Mouse (Mus musculus): ENCODE measurements around the gene Glt8d1. TPM values are rescaled to one million over a fixed set of nuclear protein-coding genes. Genes with fewer than 3 reads are reported as not detected.

Glt8d1 gene
- total RNA-seq (2021) (10 to 100 TPM; 24.6 to 25.1 TPM), polyA plus RNA-seq (2012; rRNA removed) (18.4 and 30.1 TPM in 2 replicates)
- long read RNA-seq, partial matches to known transcripts: 1 of 17 reads
- long read RNA-seq, other reads (novel, unspliced or antisense): 14 of 17 reads

DNA sequence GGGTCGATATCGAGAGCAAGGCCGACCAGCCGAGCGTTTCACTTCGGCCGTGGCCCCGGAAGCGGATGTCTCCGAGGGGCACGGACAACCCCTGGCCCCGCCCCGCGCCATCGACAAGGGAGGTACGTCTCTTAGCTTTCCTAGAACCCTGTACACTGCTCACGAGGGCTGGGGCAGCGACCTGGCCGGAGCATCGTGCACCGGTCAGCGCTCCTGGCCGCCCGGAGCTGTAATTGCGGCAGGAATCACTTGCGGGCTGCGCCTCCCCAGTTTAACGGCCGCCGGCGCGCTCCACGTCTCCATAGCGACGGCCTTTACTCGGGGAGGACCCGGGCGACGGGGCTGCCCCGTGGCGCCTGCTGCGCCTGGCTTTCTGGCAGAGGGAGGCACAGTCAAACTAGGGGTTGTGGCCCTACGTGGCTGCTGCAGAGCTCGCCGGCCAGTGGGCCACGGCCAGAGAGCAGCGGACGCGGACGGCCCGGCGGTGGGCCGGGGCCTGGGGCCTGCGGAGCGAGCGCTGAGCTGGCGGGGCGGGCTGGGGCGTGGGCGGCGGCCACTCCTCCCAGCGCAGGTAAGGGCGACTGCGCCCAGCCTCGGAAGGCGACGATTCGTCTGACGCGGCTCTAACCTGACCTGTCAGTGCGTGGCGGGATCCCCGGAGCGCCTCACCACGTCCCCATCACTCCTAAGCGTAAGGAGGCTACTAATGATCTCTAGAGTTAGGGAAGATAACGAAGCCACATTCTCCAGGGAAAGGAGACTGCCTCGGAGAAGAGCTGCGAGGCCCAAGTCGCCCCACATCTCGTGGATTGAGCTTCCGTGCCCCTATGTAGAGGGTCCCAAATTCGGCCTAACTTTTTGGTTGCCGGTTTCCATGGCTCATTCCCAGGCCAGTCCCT is at the start of gene Glt8d1, which contains the start of gene Spcs1:
Gene Glt8d1 (plus strand): TSS at position 94 of the 899 bp plus-strand sequence.
Gene Spcs1 (minus strand): TSS at position 366 of the 899 bp plus-strand sequence.
- Histone ChIP-seq H3K27ac (peak within 1 kb of the TSS; percentile 85), H3K9ac (ENCODE audit: low read depth, low read length) (peak within 1 kb of the TSS; percentile 94), H3K4me1 (ENCODE audit: control insufficient read depth, insufficient read depth, low read length) (no peaks in the 10 kb centered on the region; the same call in 1 of the 2 replicates), H3K27me3 (ENCODE audit: control insufficient read depth, insufficient read depth, low read length) (no peaks in the 10 kb centered on the region), H3K36me3 (ENCODE audit: control insufficient read depth, insufficient read depth, low read length) (no peaks in the 10 kb centered on the region; the same call in 1 of the 2 replicates), H3K4me3 (peak within 1 kb of the TSS; percentile 70), H3K79me2 (replicated peaks; ENCODE audit: control insufficient read depth, insufficient read depth, low read length) (no peaks in the 10 kb centered on the region)
- intact Hi-C loops (cut with DNase I): loop anchor here (1.0 kb wide), 1 partner anchor 18 kb away; the partner anchor contains the start of genes Gnl3 and Pbrm1
- TF ChIP-seq EP300 (IDR thresholded peaks at IDR 0.05; ENCODE audit: insufficient read depth, low read depth, low read length) (no peak), CTCF (IDR thresholded peaks at IDR 0.05) (no peak), POLR2A (IDR thresholded peaks at IDR 0.05; ENCODE audit: insufficient read depth, low read depth, low read length) (peak; percentile 80)
- under 1% methylated on average over 72 of the region's 84 CpGs for WGBS
- DNase-seq: peak; percentile 92 to 93

DNA sequence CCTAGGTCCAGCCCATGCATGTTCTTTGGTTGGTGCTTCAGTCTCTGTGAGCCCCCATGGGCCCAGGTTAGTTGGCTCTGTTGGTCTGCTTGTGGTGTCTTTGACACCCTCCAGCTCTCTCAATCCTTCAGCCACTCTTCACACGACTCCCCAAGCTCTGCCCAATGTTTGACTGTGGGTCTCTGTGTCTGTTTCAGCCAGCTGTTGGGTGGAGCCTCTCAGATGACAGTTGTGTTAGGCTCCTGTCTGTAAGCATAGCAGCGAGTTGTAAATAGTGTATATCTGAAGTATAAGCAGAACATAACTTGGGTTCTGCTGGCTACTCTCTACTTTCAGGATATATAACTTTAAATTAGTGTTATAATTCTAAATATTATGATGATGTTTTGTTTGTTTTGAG is 42.7 kb upstream of the Glt8d1 start:
- Histone ChIP-seq H3K27me3 (ENCODE audit: control insufficient read depth, insufficient read depth, low read length) (no peaks in the 10 kb centered on the region), H3K79me2 (replicated peaks; ENCODE audit: control insufficient read depth, insufficient read depth, low read length) (no peaks in the 10 kb centered on the region), H3K4me1 (ENCODE audit: control insufficient read depth, insufficient read depth, low read length) (no peaks in the 10 kb centered on the region), H3K36me3 (ENCODE audit: control insufficient read depth, insufficient read depth, low read length) (no peaks in the 10 kb centered on the region), H3K27ac (no peak overlapping the region), H3K9ac (ENCODE audit: low read depth, low read length) (no peak overlapping the region), H3K4me3 (no peak overlapping the region)
- no peak for TF ChIP-seq EP300 (IDR thresholded peaks at IDR 0.05; ENCODE audit: insufficient read depth, low read depth, low read length)
- TF ChIP-seq POLR2A (IDR thresholded peaks at IDR 0.05; ENCODE audit: insufficient read depth, low read depth, low read length): no peak
- TF ChIP-seq CTCF (IDR thresholded peaks at IDR 0.05): no peak
- WGBS: 81% methylated on average over 2 of the region's 2 CpGs
- no peak for DNase-seq
- intact Hi-C loops (cut with DNase I): no loop called here

- no peaks in the 10 kb centered on the region for H3K27me3 ChIP-seq (ENCODE audit: control insufficient read depth, insufficient read depth, low read length)
- H3K79me2 ChIP-seq (replicated peaks; ENCODE audit: control insufficient read depth, insufficient read depth, low read length): no peaks in the 10 kb centered on the region
- WGBS: 90% methylated on average over 4 of the region's 4 CpGs
- TF ChIP-seq POLR2A (IDR thresholded peaks at IDR 0.05; ENCODE audit: insufficient read depth, low read depth, low read length): no peak
- no peak for TF ChIP-seq CTCF (IDR thresholded peaks at IDR 0.05)
- no peak for TF ChIP-seq EP300 (IDR thresholded peaks at IDR 0.05; ENCODE audit: insufficient read depth, low read depth, low read length)
- H3K36me3 ChIP-seq (ENCODE audit: control insufficient read depth, insufficient read depth, low read length): no peaks in the 10 kb centered on the region
- H3K4me3 ChIP-seq: no peak overlapping the region
- no peak for DNase-seq
- H3K9ac ChIP-seq (ENCODE audit: low read depth, low read length): no peak overlapping the region
- H3K27ac ChIP-seq: no peak overlapping the region
- H3K4me1 ChIP-seq (ENCODE audit: control insufficient read depth, insufficient read depth, low read length): no peaks in the 10 kb centered on the region
- intact Hi-C loops (cut with DNase I): no loop called here
Observed at GRCm38 (mm10) chr14:30959031-30959430, 42.2 kb upstream of the Glt8d1 start.

DNA sequence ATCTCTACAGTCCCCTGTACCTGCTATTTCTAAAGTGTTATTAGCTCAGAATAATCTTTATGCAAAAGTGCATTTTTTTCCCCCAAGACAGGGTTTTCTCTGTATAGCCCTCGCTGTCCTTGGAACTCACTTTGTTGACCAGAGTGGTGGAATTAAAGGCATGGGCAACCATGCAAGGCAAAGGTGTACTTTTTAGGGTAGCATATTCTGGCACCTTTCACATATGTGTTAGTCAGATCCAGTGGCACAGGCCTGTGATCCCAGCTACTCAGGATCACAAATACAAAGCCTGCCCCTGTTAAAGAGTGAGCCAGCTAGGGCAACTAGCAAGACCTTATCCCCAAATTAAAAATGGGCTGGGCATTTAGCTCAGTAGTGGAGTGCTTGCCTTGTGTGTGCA is 40.8 kb upstream of the Glt8d1 start:
- Histone ChIP-seq H3K4me1 (ENCODE audit: control insufficient read depth, insufficient read depth, low read length) (no peaks in the 10 kb centered on the region), H3K27ac (no peak overlapping the region), H3K36me3 (ENCODE audit: control insufficient read depth, insufficient read depth, low read length) (no peaks in the 10 kb centered on the region), H3K4me3 (no peak overlapping the region), H3K27me3 (ENCODE audit: control insufficient read depth, insufficient read depth, low read length) (no peaks in the 10 kb centered on the region), H3K9ac (ENCODE audit: low read depth, low read length) (no peak overlapping the region), H3K79me2 (replicated peaks; ENCODE audit: control insufficient read depth, insufficient read depth, low read length) (no peaks in the 10 kb centered on the region)
- intact Hi-C loops (cut with DNase I): no loop called here
- TF ChIP-seq CTCF (IDR thresholded peaks at IDR 0.05) (no peak), POLR2A (IDR thresholded peaks at IDR 0.05; ENCODE audit: insufficient read depth, low read depth, low read length) (no peak), EP300 (IDR thresholded peaks at IDR 0.05; ENCODE audit: insufficient read depth, low read depth, low read length) (no peak)
- WGBS: 92% methylated on average over 1 of the region's 1 CpGs
- DNase-seq: no peak

DNA sequence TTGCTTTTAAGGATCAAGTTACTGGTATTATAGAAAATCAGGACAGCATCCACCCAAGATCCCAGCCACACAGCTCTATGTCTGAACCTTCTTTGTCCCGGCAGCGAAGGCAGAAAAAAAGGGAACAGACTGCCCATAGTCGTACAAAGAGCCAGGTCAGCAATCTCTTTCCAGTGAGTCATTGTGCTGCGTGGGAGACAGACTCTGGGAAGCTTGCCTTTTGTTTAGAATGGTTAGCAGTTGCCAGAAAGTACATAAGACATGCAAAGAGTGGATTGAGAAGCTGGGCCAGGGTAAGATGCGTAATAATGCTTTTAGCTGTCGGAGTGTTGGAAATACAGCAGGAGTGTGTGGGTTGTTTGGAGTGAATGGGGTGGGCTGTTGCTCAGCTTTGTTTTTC is 27.0 kb upstream of the Glt8d1 start:
- no peak for TF ChIP-seq POLR2A (IDR thresholded peaks at IDR 0.05; ENCODE audit: insufficient read depth, low read depth, low read length)
- TF ChIP-seq CTCF (IDR thresholded peaks at IDR 0.05): no peak
- no peak for TF ChIP-seq EP300 (IDR thresholded peaks at IDR 0.05; ENCODE audit: insufficient read depth, low read depth, low read length)
- intact Hi-C loops (cut with DNase I): no loop called here
- Histone ChIP-seq H3K4me3 (no peak overlapping the region), H3K9ac (ENCODE audit: low read depth, low read length) (no peak overlapping the region), H3K27me3 (ENCODE audit: control insufficient read depth, insufficient read depth, low read length) (no peaks in the 10 kb centered on the region), H3K79me2 (replicated peaks; ENCODE audit: control insufficient read depth, insufficient read depth, low read length) (no peaks in the 10 kb centered on the region), H3K36me3 (ENCODE audit: control insufficient read depth, insufficient read depth, low read length) (no peaks in the 10 kb centered on the region), H3K27ac (no peak overlapping the region), H3K4me1 (ENCODE audit: control insufficient read depth, insufficient read depth, low read length) (no peaks in the 10 kb centered on the region; the same call in 1 of the 2 replicates)
- WGBS: 48% methylated on average over 6 of the region's 6 CpGs
- DNase-seq: peak in 1 of 2 experiments; percentile 28

GRCm38 (mm10) chr14:30976222-30976621 is 25.0 kb upstream of the Glt8d1 start:
- TF ChIP-seq EP300 (IDR thresholded peaks at IDR 0.05; ENCODE audit: insufficient read depth, low read depth, low read length) (no peak), POLR2A (IDR thresholded peaks at IDR 0.05; ENCODE audit: insufficient read depth, low read depth, low read length) (no peak), CTCF (IDR thresholded peaks at IDR 0.05) (no peak)

More at GRCm38 (mm10) chr14:30976222-30976621, 25.0 kb upstream of the Glt8d1 start:
- Histone ChIP-seq H3K27ac (no peak overlapping the region), H3K27me3 (ENCODE audit: control insufficient read depth, insufficient read depth, low read length) (no peaks in the 10 kb centered on the region), H3K4me3 (no peak overlapping the region), H3K36me3 (ENCODE audit: control insufficient read depth, insufficient read depth, low read length) (no peaks in the 10 kb centered on the region), H3K9ac (ENCODE audit: low read depth, low read length) (no peak overlapping the region), H3K4me1 (ENCODE audit: control insufficient read depth, insufficient read depth, low read length) (no peaks in the 10 kb centered on the region; the same call in 1 of the 2 replicates), H3K79me2 (replicated peaks; ENCODE audit: control insufficient read depth, insufficient read depth, low read length) (no peaks in the 10 kb centered on the region)
- intact Hi-C loops (cut with DNase I): no loop called here
- no peak for DNase-seq
- 73% methylated on average over 3 of the region's 3 CpGs for WGBS

Data from heart, adult 2 months (tissue).